Mouse (Mus musculus) lung, postnatal 0 days (tissue): ENCODE results near the gene Hoxc5. TPM values are rescaled to one million over a fixed set of nuclear protein-coding genes. Genes with fewer than 3 reads are reported as not detected.
A peak's percentile ranks its signal among the peaks of the same experiment; 100 is the strongest.

Source experiments
- ATAC-seq: fragments of 200-750 bp; cut with Nextera tagmentation; 2 replicates; pipeline ENCODE4 v1.8.0; 2017; ENCODE audit warnings: moderate library complexity
- DNase-seq: peaks from one replicate; pipeline ENCODE4 v3.0.0-alpha.2; 2016; ENCODE audit warnings: low spot score
- H3K27ac ChIP-seq: fragments of 300-500 bp; sonication (generic); 2 replicates; pipeline ENCODE4 v1.5.1; 2014; ENCODE audit warnings: antibody characterized with exemption, mild to moderate bottlenecking, low read length, mixed read lengths
- H3K27me3 ChIP-seq: fragments of 300-500 bp; sonication (generic); replicated peaks from 2 replicates; pipeline ENCODE4 v1.6.1; 2014; ENCODE audit warnings: low read length, mixed read lengths; ENCODE audit not compliant: insufficient read depth
- H3K36me3 ChIP-seq: fragments of 300-500 bp; sonication (generic); 2 replicates; pipeline ENCODE4 v1.6.1; 2014; ENCODE audit warnings: low read length, mixed read lengths; ENCODE audit not compliant: insufficient read depth
- H3K4me1 ChIP-seq: fragments of 300-500 bp; sonication (generic); 2 replicates; pipeline ENCODE4 v1.6.1; 2014; ENCODE audit warnings: antibody characterized with exemption, low read depth, low read length, mixed read lengths; ENCODE audit not compliant: insufficient read depth
- H3K4me2 ChIP-seq: fragments of 300-500 bp; sonication (generic); replicated peaks from 2 replicates; pipeline ENCODE4 v1.6.1; 2014; ENCODE audit warnings: low read depth, mild to moderate bottlenecking, low read length, moderate library complexity, mixed read lengths
- H3K4me3 ChIP-seq: fragments of 300-500 bp; sonication (generic); 2 replicates; pipeline ENCODE4 v1.5.1; 2014; ENCODE audit warnings: low read depth, low read length
- H3K9ac ChIP-seq: fragments of 300-500 bp; sonication (generic); replicated peaks from 2 replicates; pipeline ENCODE4 v1.6.1; 2014; ENCODE audit warnings: low read depth, mild to moderate bottlenecking
- H3K9me3 ChIP-seq: fragments of 300-500 bp; sonication (generic); 2 replicates; pipeline ENCODE4 v1.6.1; 2016; ENCODE audit warnings: low read length, mixed read lengths
- CTCF ChIP-seq: IDR thresholded peaks from 2 replicates; pipeline ENCODE4 v1.5.1; 2016; ENCODE audit warnings: antibody characterized with exemption, mild to moderate bottlenecking
- EP300 ChIP-seq: IDR thresholded peaks from 2 replicates; pipeline ENCODE4 v1.6.1; 2016; ENCODE audit warnings: antibody characterized with exemption, mild to moderate bottlenecking, control low read depth
- WGBS: fragments of 180-500 bp; shearing (Covaris S2); extraction: QIAGEN DNeasy Blood & Tissue Kit; methylation state at CpG from one replicate; pipeline ENCODE4 v1.1.7; 2014; 5-methylcytosine and 5-hydroxymethylcytosine counted together
- polyA plus RNA-seq: library from polyadenylated mRNA; unstranded; fragments of >200 nt; fragmentation: Nextera tagmentation; extraction: Ambion mirVana; gene quantifications from 2 replicates; pipeline ENCODE4 v1.2.1, GENCODE M21; 2015

Hoxc5 gene
- polyA plus RNA-seq, 1 experiment from 2014 or later: not detected

- H3K9ac ChIP-seq: no peak overlapping the region
- H3K27ac ChIP-seq: no peak overlapping the region
- no peak for ATAC-seq
These were observed 25.0 kb downstream of the Hoxc5 start for GRCm38 (mm10) chr15:102992206-102992605.

GRCm38 (mm10) chr15:102992863-102993262, 25.6 kb downstream of the Hoxc5 start:
- Histone ChIP-seq H3K36me3 (no peaks in the 10 kb centered on the region), H3K27ac (no peak overlapping the region), H3K9me3 (no peaks in the 10 kb centered on the region), H3K27me3 (peaks cover 90% of the 10 kb centered on the region), H3K4me3 (no peak overlapping the region), H3K4me1 (no peaks in the 10 kb centered on the region), H3K4me2 (no peak overlapping the region), H3K9ac (no peak overlapping the region)
- 0% methylated on average over 3 of the region's 3 CpGs for WGBS
- no peak for TF ChIP-seq EP300
- no peak for TF ChIP-seq CTCF
- no peak for ATAC-seq
- no peak for DNase-seq

More at GRCm38 (mm10) chr15:102992206-102992605, 25.0 kb downstream of the Hoxc5 start:
- H3K36me3 ChIP-seq: no peaks in the 10 kb centered on the region
- no peak overlapping the region for H3K4me3 ChIP-seq
- WGBS: 3% methylated on average over 11 of the region's 11 CpGs
- H3K4me1 ChIP-seq: no peaks in the 10 kb centered on the region
- H3K4me2 ChIP-seq: no peak overlapping the region
- TF ChIP-seq CTCF (no peak), EP300 (no peak)
- H3K27me3 ChIP-seq: peaks cover 90% of the 10 kb centered on the region
- no peak for DNase-seq
- H3K9me3 ChIP-seq: no peaks in the 10 kb centered on the region

GRCm38 (mm10) chr15:102996548-102996947, 29.3 kb downstream of the Hoxc5 start:
- Histone ChIP-seq H3K27me3 (peaks cover 93% of the 10 kb centered on the region), H3K9me3 (no peaks in the 10 kb centered on the region), H3K4me2 (no peak overlapping the region), H3K9ac (no peak overlapping the region), H3K4me3 (no peak overlapping the region), H3K4me1 (no peaks in the 10 kb centered on the region), H3K36me3 (no peaks in the 10 kb centered on the region), H3K27ac (no peak overlapping the region)
- under 1% methylated on average over 9 of the region's 9 CpGs for WGBS
- no peak for DNase-seq
- TF ChIP-seq EP300: no peak
- TF ChIP-seq CTCF: no peak
- ATAC-seq: no peak

GRCm38 (mm10) chr15:102997431-102997830, 30.2 kb downstream of the Hoxc5 start:
- peaks cover 93% of the 10 kb centered on the region for H3K27me3 ChIP-seq
- no peak overlapping the region for H3K27ac ChIP-seq
- H3K9me3 ChIP-seq: no peaks in the 10 kb centered on the region
- DNase-seq (no peak), ATAC-seq (no peak)
- no peaks in the 10 kb centered on the region for H3K36me3 ChIP-seq
- TF ChIP-seq CTCF: no peak
- TF ChIP-seq EP300: no peak
- WGBS: 0% methylated on average over 3 of the region's 3 CpGs
- no peak overlapping the region for H3K4me3 ChIP-seq
- H3K4me2 ChIP-seq: no peak overlapping the region
- H3K4me1 ChIP-seq: no peaks in the 10 kb centered on the region
- no peak overlapping the region for H3K9ac ChIP-seq

- 3% methylated on average over 19 of the region's 19 CpGs for WGBS
- Histone ChIP-seq H3K9ac (no peak within 1 kb of the TSS), H3K4me2 (peak within 1 kb of the TSS; percentile 68), H3K27me3 (peaks cover 93% of the 10 kb centered on the region), H3K4me1 (no peaks in the 10 kb centered on the region), H3K9me3 (no peaks in the 10 kb centered on the region), H3K36me3 (no peaks in the 10 kb centered on the region), H3K4me3 (peak within 1 kb of the TSS; percentile 31; the same call in 1 of the 2 replicates), H3K27ac (no peak within 1 kb of the TSS)
- ATAC-seq: no peak
- no peak for DNase-seq
- no peak for TF ChIP-seq CTCF
These were observed 30.7 kb downstream of the Hoxc5 start, which contains the start of gene Hoxc6 for GRCm38 (mm10) chr15:102997939-102998355. Gene Hoxc6 (plus strand): TSS chr15:102998257.

GRCm38 (mm10) chr15:102998608-102999182, 31.5 kb downstream of the Hoxc5 start:
- no peak for ATAC-seq
- Histone ChIP-seq H3K9me3 (no peaks in the 10 kb centered on the region), H3K4me1 (no peaks in the 10 kb centered on the region), H3K4me2 (peak overlapping the region; percentile 68), H3K4me3 (0 out of 2 replicates have a peak overlapping the region, but pooled peaks have one; percentile 31), H3K36me3 (no peaks in the 10 kb centered on the region), H3K9ac (no peak overlapping the region), H3K27me3 (peaks cover 94% of the 10 kb centered on the region), H3K27ac (no peak overlapping the region)
- WGBS: under 1% methylated on average over 19 of the region's 19 CpGs
- no peak for DNase-seq
- TF ChIP-seq EP300 (no peak), CTCF (no peak)
